ENCODE assay signal across 8 mouse cellular contexts in genomic region chr7:78913649-78914544, GRCm38 (mm10). TPM values are rescaled to one million over a fixed set of nuclear protein-coding genes. Genes with fewer than 3 reads are reported as not detected.
DNase-seq lines count a peak whose midpoint lies in the region.

No protein-coding gene starts in this region.

- DNase-seq in heart, adult 11 months: peak; percentile 99
- DNase-seq in heart, postnatal 4 days: no peak
- DNase-seq in MN1 (ENCODE audit: low spot score): peak; percentile 69
- DNase-seq in fibroblast of lung, adult 2 months (ENCODE audit: low read depth): peak; percentile 84
- peak; percentile 14 to 49 for DNase-seq in kidney, postnatal 25 days
- peak; percentile 84 for DNase-seq in naive thymus-derived CD4-positive, alpha-beta T cell, adult 2 months (ENCODE audit: low read depth)
- DNase-seq in urinary bladder, postnatal 36 days (ENCODE audit: low spot score in 2 of 2): peak; percentile 90 to 91
- DNase-seq in frontal cortex, postnatal 25 days (ENCODE audit: low spot score in 2 of 2): no peak

RNA-seq across cellular contexts. Expression of gene Isg20, which starts 0.7 kb away (rescaled TPM):
- 1 to 10 TPM; 3.1 to 6.4 TPM for total RNA-seq in heart, postnatal 4 days (2021)

RNA-seq across cellular contexts. Expression of gene Aen, which starts 18.2 kb away (rescaled TPM):
- total RNA-seq in heart, postnatal 4 days (2021): 10 to 100 TPM; 33.4 to 33.7 TPM

Comparison
In these comparisons a context has a peak if more than half of its experiments do, and no peak if none do; other contexts are left out.
1. DNase-seq: peak in heart, adult 11 months (single experiment), MN1 (single experiment), fibroblast of lung, adult 2 months (single experiment), kidney, postnatal 25 days (2 of 2), naive thymus-derived CD4-positive, alpha-beta T cell, adult 2 months (single experiment) and urinary bladder, postnatal 36 days (2 of 2); none in heart, postnatal 4 days (single experiment) and frontal cortex, postnatal 25 days (0 of 2).